Mouse (Mus musculus) kidney, adult 9 months (tissue): ENCODE measurements at regions not wholly inside any gene's neighbourhood (a gene's known extent, or its start where the extent isn't known, plus 50 kb on each side); places are given as distances from the start of the nearest gene placed in this dataset.
A peak's percentile ranks its signal among the peaks of the same experiment; 100 is the strongest.

Experiments
- DNase-seq: peaks from one replicate; pipeline ENCODE4 v3.0.0; 2022

- no peak for DNase-seq
Measured at GRCm38 (mm10) chr8:7594436-7594835, 1066.6 kb downstream of the Efnb2 start.

GRCm38 (mm10) chr8:7575641-7576040 lies 1085.4 kb downstream of the Efnb2 start:
- DNase-seq: no peak

- no peak for DNase-seq
Measured at GRCm38 (mm10) chr8:7560645-7561044, 1100.4 kb downstream of the Efnb2 start.

- peak; percentile 2 for DNase-seq
Measured at GRCm38 (mm10) chr8:7554756-7555155, 1106.3 kb downstream of the Efnb2 start.
